Mouse (Mus musculus) forebrain, embryonic 10.5 days (tissue): ENCODE measurements at regions not wholly inside any gene's neighbourhood (a gene's known extent, or its start where the extent isn't known, plus 50 kb on each side); places are given as distances from the start of the nearest gene placed in this dataset.

Experiments used
- DNase-seq: peaks from one replicate; pipeline ENCODE4 v3.0.0-alpha.2; 2017; ENCODE audit warnings: low spot score; ENCODE audit errors: extremely low spot score
- H3K27ac ChIP-seq: fragments of 300-500 bp; sonication (generic); 2 replicates; pipeline ENCODE4 v1.5.1; 2016; ENCODE audit warnings: mild to moderate bottlenecking
- H3K27me3 ChIP-seq: fragments of 300-500 bp; sonication (generic); 2 replicates; pipeline ENCODE4 v1.6.1; 2016; ENCODE audit warnings: mild to moderate bottlenecking; ENCODE audit not compliant: poor library complexity, severe bottlenecking
- H3K36me3 ChIP-seq: fragments of 300-500 bp; sonication (generic); replicated peaks from 2 replicates; pipeline ENCODE4 v1.6.1; 2016; ENCODE audit warnings: mild to moderate bottlenecking, moderate library complexity
- H3K4me1 ChIP-seq: fragments of 300-500 bp; sonication (generic); 2 replicates; pipeline ENCODE4 v1.6.1; 2016
- H3K4me3 ChIP-seq: fragments of 300-500 bp; sonication (generic); 2 replicates; pipeline ENCODE4 v1.5.1; 2016; ENCODE audit warnings: mild to moderate bottlenecking, moderate library complexity
- H3K9me3 ChIP-seq: fragments of 300-500 bp; sonication (generic); 2 replicates; pipeline ENCODE4 v1.6.1; 2016; ENCODE audit warnings: mild to moderate bottlenecking, moderate library complexity
- WGBS: fragments of 180-500 bp; shearing (Covaris S2); methylation state at CpG from one replicate; pipeline ENCODE4 v1.1.7; 2016; 5-methylcytosine and 5-hydroxymethylcytosine counted together

DNA sequence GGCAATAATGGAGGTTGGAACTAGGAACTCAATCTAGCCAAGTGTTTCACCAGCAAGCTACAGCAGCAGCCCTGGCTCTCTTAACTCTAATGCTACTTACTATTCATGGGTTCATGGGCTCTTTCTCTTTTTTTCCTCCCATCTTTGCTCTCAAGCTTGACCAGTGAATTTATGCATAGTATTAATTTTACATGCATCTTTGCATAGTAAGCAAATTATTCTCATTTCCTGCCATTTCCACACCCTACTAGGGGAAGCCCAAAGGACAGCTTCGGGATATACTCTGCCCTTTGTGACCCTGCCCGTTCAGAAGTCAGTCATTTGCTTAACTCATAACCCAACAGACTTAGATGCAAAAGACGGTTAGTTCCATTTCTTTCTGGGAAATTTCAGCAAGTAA is 153.2 kb downstream of the Qrsl1 start:
- no peaks in the 10 kb centered on the region for H3K27me3 ChIP-seq
- H3K4me3 ChIP-seq = no peak overlapping the region
- H3K36me3 ChIP-seq = no peaks in the 10 kb centered on the region
- DNase-seq = no peak
- H3K9me3 ChIP-seq = no peaks in the 10 kb centered on the region
- WGBS = 89% methylated on average over 3 of the region's 3 CpGs
- peaks cover 7% of the 10 kb centered on the region; the same call in 1 of the 2 replicates for H3K4me1 ChIP-seq
- no peak overlapping the region for H3K27ac ChIP-seq

DNA sequence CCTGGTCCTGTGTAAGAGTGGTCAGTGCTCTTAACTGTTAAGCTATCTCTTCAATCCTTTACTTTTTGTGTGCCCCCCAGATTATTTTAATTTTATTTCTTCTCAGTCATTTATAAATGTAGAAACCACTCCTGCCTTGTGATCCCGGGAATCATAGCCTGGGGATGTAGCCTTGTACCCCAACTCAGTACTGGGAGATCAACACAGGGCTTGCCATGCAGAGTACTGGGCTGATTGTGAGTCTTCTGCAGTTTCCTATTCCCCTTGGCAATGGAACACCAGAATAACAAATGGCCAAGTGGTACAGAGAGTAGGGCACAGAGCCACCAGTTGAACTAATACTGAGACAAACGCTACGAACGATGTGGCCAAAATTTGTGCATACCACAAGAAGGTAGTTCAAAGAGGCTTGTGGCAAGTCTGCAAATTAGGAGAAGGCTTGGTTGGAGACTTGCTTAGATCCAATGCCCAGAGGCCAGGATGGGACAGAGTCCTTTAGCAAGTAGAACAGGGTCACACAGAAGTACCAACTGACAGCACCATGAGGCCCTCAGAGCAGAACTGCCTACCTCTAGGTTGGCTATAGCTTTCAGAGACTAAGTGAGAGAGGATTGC is 151.9 kb downstream of the Qrsl1 start:
- Histone ChIP-seq H3K9me3 (no peaks in the 10 kb centered on the region), H3K4me3 (no peak overlapping the region), H3K27ac (no peak overlapping the region), H3K36me3 (no peaks in the 10 kb centered on the region), H3K27me3 (no peaks in the 10 kb centered on the region), H3K4me1 (peaks cover 6% of the 10 kb centered on the region; the same call in 1 of the 2 replicates)
- WGBS = 95% methylated on average over 4 of the region's 4 CpGs
- no peak for DNase-seq

DNA sequence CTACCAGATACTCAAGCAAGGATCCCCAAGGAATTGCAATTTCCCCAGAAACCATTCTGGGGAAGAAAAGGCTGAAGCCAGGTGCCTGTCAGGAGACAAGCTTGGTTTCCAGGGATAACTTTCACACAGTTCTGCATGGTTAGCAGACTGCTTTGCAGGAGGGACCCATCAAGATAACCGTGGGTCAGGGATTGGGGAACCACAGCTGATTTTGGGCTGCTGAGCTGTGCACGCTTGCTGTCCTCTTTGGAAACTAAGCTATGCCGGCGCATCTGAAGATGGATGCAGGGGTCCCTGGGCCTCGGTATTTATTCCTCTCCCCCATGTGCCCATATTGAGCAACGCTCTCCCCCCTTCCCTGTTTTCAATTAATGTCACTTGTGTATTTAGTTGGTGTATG is 151.1 kb downstream of the Qrsl1 start:
- H3K4me1 ChIP-seq = peaks cover 6% of the 10 kb centered on the region; the same call in 1 of the 2 replicates
- H3K27me3 ChIP-seq = no peaks in the 10 kb centered on the region
- no peaks in the 10 kb centered on the region for H3K9me3 ChIP-seq
- WGBS = 89% methylated on average over 6 of the region's 6 CpGs
- no peaks in the 10 kb centered on the region for H3K36me3 ChIP-seq
- no peak overlapping the region for H3K4me3 ChIP-seq
- DNase-seq = no peak
- no peak overlapping the region for H3K27ac ChIP-seq

DNA sequence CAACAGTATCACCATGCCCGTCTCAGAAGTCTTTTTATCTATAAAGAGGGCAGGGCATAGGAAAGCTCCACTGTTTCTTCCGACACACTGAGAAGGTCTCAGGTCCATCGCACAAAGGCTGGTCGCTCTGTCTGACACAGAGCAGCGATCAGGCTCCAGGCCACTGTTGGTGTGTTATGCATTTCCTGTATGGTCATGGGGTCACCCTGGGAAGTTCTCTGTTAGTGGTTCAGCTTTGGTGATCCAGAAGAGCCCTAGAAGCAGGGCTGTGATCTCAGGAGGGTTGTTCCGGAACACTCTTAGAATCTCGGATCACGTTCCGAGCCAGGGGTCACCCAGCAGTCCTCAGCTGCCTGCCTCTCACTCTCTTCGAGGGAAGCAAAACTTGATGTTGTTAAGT is 150.7 kb downstream of the Qrsl1 start:
- Histone ChIP-seq H3K4me3 (no peak overlapping the region), H3K36me3 (no peaks in the 10 kb centered on the region), H3K27ac (no peak overlapping the region), H3K9me3 (no peaks in the 10 kb centered on the region), H3K4me1 (peaks cover 6% of the 10 kb centered on the region; the same call in 1 of the 2 replicates), H3K27me3 (no peaks in the 10 kb centered on the region)
- no peak for DNase-seq
- 84% methylated on average over 10 of the region's 10 CpGs for WGBS

DNA sequence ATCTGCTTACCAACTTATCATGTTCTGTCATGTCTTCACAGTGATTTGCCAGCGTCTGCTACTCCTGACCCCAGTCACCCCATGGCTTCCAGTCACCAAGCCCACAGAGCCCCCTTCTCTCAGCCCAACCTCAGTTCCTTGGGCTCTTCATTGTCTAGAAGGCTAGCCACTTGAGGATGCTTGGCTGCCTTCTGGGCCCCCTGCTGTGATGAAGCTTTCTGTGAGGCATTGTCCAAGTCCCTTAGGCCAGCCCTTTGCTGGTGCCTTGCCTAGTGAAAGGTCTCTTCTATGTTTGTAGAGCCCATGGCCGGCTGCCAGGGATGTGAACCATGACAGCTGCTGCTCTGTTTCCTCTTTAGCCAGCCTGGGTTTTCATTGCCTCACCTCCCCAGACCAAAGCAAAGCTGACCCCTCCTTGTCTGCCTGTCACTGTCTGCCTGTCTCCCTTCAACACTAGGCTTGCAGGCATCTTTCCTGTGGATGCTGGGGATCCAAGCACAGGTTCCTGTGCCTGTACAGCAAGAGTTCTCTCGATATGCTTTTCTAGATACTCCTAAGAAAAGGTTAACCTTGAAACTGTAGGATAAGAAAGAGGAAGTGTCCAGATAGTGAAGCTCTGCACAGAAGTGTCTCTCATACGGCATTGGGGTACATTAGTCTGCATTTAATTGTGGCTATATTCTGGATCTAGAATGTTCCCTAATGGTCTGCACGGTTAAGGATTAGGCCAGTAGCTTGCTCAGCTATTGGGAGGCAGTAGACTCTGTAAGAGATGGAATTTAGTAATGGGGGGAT is 149.5 kb downstream of the Qrsl1 start:
- Histone ChIP-seq H3K27me3 (no peaks in the 10 kb centered on the region), H3K27ac (no peak overlapping the region; the same call in 1 of the 2 replicates), H3K4me1 (peaks cover 6% of the 10 kb centered on the region; the same call in 1 of the 2 replicates), H3K9me3 (no peaks in the 10 kb centered on the region), H3K36me3 (no peaks in the 10 kb centered on the region), H3K4me3 (no peak overlapping the region)
- DNase-seq = no peak
- 64% methylated on average over 5 of the region's 5 CpGs for WGBS

DNA sequence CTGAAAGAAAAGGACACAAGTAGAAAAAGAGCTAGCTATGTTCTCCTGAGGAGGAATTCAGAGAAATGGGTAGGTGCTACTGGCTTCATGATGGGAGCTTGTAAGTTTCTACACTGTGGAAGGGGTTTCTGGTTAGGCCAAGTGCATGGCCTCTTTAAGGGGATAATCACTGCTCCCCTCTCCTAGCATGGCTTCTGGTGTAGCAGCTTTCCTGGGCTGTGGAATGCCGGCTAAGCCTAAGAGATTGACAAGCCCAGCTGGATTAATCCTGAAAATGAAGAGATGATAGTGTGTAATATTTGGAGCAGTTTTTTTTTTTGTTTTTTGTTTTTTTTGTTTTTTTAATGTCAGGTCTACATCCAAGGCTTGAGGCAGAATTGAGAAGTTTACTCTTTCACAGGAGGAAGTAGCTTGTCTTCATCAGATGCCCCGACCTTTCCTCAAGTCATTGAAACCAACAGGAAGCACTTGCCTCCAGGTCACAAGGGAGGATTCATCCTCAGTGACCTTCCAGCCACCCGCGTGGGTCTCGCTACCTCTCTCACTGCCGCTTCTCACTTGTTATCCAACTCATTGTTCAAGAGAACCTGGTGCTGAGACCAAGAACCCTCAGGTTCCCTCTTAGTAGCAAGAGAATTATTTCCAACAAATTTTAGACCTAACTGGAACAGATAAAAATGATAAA is 144.5 kb downstream of the Qrsl1 start:
- no peaks in the 10 kb centered on the region for H3K36me3 ChIP-seq
- DNase-seq = no peak
- H3K9me3 ChIP-seq = no peaks in the 10 kb centered on the region
- WGBS = 67% methylated on average over 6 of the region's 6 CpGs
- H3K27me3 ChIP-seq = no peaks in the 10 kb centered on the region
- no peak overlapping the region for H3K4me3 ChIP-seq
- no peak overlapping the region for H3K27ac ChIP-seq
- H3K4me1 ChIP-seq = peaks cover 5% of the 10 kb centered on the region; the same call in 1 of the 2 replicates

DNA sequence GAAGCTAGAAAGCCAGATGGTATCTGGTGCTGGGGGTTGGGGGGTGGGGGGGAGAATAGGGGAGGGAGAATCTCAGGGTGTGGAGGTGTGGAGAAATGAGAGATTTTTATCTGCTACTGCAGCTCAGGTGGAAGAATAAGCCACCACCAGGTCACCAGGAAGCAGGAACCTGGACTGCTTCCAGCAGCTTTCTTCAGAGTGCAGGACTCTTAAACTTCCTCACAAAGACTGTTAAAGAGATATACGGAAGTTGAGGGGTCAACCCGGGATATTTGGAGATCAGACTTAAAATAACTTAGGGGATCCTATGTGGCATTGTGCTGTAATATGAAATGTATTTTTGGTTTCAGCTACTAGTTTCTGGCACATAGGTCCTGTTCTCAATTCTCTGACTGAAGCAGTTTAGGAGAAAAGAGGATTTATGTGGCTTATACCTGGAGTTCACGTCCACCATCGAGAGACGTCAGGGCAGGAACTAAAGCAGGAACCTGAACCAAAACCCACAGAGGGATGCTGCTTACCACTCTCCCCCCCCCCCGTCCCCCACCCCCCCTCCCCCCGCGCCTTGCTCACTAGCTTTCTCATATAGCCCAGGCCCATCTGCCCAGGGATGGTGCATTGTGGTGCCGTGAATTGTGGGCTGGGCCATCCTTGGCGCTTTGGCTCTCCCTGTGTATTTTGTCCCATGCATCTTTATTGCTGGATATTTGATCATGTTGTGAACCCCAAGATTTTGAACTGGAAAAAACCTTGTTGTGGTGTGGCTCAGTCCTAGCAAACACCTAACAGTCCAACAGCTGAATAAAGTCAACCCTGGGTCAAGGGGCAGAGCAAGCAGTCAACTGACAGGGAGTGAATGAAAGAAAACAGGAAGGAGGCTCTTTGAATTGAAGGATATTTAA is 143.2 kb downstream of the Qrsl1 start:
- Histone ChIP-seq H3K27me3 (no peaks in the 10 kb centered on the region), H3K27ac (no peak overlapping the region), H3K36me3 (no peaks in the 10 kb centered on the region), H3K4me3 (no peak overlapping the region), H3K4me1 (0 out of 2 replicates have a peak, but pooled peaks cover 2% of the 10 kb centered on the region), H3K9me3 (no peaks in the 10 kb centered on the region)
- WGBS = 89% methylated on average over 10 of the region's 10 CpGs
- DNase-seq = no peak

DNA sequence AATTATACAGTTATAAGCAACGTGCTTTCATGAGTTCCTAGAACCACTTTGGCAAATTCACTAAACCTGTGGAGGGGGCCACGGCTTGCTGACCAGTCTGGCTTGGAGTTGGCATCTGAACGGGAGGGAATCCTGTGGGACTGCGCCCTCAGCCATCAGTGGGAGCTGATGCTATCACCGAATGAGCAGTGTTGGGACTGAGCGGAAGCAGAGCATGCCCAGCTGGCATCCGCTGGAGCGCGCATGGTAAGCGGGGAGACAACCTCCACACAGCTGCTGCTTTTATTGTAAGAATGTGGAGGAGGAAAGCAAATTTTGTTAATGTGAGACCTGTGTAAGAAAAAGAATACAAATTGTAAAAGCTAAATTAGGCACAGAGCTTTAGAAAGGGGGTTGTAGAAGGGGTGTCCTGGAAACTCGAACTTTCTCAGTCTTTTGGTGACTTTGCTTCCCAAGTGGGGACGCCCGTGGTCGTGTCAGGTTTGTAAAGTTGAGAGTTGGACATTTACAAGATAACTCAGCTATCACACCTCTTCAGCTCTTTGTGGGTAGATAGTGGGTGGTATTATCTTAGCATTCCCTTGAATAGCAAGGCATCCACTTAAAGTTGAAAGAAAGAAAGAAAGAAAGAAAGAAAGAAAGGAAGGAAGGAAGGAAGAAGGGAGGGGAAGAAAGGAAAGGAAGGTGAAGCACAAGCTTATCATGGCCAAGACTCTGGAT is 142.2 kb downstream of the Qrsl1 start:
- Histone ChIP-seq H3K4me3 (no peak overlapping the region), H3K9me3 (no peaks in the 10 kb centered on the region), H3K27ac (no peak overlapping the region), H3K36me3 (no peaks in the 10 kb centered on the region), H3K27me3 (no peaks in the 10 kb centered on the region), H3K4me1 (0 out of 2 replicates have a peak, but pooled peaks cover 2% of the 10 kb centered on the region)
- DNase-seq = no peak
- WGBS = 90% methylated on average over 14 of the region's 14 CpGs

DNA sequence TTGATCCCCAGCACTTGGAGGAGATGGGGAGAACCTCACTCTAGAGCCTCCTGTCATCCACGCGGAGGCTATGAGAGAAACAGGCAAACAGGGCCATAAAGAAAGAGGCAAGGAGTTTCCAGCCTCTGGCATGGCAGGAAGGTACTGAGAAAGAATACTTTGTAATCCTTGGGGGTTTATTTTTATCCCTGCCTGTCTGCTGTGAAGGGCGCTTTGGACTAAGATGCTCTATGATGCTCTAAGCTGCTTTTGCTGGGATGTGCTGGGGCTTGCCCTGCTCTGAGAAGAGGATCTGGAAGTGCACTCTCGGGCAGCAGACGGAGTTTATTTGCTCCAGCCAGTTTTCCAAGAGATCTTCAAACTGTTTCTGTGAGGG is 141.7 kb downstream of the Qrsl1 start:
- no peaks in the 10 kb centered on the region for H3K36me3 ChIP-seq
- DNase-seq = no peak
- no peaks in the 10 kb centered on the region for H3K27me3 ChIP-seq
- H3K4me3 ChIP-seq = no peak overlapping the region
- no peak overlapping the region for H3K27ac ChIP-seq
- H3K4me1 ChIP-seq = 0 out of 2 replicates have a peak, but pooled peaks cover 2% of the 10 kb centered on the region
- WGBS = 90% methylated on average over 5 of the region's 5 CpGs
- no peaks in the 10 kb centered on the region for H3K9me3 ChIP-seq

DNA sequence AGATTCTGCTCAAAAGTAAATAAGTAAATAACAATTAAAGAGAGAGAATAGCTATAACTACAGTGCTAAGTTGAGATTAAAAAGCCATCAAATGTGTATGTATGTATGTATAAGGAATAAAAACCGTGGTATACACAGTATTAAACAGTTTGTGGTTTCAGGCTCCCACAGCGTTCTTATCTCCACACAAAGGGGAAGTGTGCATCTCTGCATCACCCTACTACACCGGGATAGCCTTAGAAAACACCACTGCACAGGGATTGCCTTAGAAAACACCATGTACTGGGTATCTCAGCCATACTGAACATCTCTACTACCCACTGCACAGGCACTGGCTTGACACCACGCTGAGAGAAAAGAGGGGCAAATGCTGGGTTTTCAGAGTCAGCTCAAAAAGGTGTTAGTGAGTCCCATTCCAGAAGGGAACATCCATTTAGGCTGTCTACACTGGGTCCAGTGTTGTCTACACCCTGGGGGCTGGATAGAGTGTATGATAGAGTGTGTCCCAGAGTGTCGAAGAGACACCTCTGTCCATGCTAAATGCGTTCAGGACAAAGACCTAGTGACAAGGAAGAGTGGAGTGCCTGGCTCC is 139.5 kb downstream of the Qrsl1 start:
- 86% methylated on average over 6 of the region's 6 CpGs for WGBS
- Histone ChIP-seq H3K9me3 (no peaks in the 10 kb centered on the region), H3K27me3 (no peaks in the 10 kb centered on the region), H3K36me3 (no peaks in the 10 kb centered on the region), H3K27ac (no peak overlapping the region), H3K4me3 (no peak overlapping the region), H3K4me1 (0 out of 2 replicates have a peak, but pooled peaks cover 2% of the 10 kb centered on the region)
- DNase-seq = no peak

DNA sequence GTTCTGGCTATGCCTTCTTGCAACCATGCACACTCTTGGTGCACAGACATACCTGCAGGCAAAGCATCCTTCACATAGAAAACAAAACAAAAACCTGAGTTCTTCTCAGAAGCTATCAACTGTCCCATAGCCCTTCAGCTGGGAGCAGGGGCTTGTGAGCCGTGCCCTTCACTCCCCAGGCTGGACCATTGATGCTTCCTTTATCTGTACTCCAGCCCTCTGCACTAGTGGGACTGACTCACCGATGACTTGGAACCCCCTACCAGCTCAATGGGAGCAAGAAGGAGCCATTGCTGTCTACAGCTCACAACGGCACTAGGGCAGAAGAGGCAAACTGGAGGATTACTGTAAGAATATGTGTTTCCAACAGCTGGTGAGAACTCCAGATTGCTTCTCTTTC is 137.0 kb downstream of the Qrsl1 start:
- WGBS = 90% methylated on average over 3 of the region's 3 CpGs
- Histone ChIP-seq H3K4me3 (no peak overlapping the region), H3K27me3 (no peaks in the 10 kb centered on the region), H3K4me1 (no peaks in the 10 kb centered on the region), H3K36me3 (no peaks in the 10 kb centered on the region), H3K9me3 (no peaks in the 10 kb centered on the region), H3K27ac (no peak overlapping the region)
- no peak for DNase-seq
